Mouse (Mus musculus): ENCODE measurements around the gene Rfx4. TPM values are rescaled to one million over a fixed set of nuclear protein-coding genes. Genes with fewer than 3 reads are reported as not detected.

The Rfx4 gene
- total RNA-seq, 2 experiments from 2014 or later: not detected

- no peak for ATAC-seq (replicated peaks; ENCODE audit: low FRiP score, poor library complexity, severe bottlenecking)
These were observed 99.6 kb downstream of the Rfx4 start for GRCm38 (mm10) chr10:84855466-84855865.

- ATAC-seq (replicated peaks; ENCODE audit: low FRiP score, poor library complexity, severe bottlenecking): no peak
These were observed 102.5 kb downstream of the Rfx4 start for GRCm38 (mm10) chr10:84858371-84858770.

- no peak for ATAC-seq (replicated peaks; ENCODE audit: low FRiP score, poor library complexity, severe bottlenecking)
These were observed 103.1 kb downstream of the Rfx4 start for GRCm38 (mm10) chr10:84858806-84859496.

DNA sequence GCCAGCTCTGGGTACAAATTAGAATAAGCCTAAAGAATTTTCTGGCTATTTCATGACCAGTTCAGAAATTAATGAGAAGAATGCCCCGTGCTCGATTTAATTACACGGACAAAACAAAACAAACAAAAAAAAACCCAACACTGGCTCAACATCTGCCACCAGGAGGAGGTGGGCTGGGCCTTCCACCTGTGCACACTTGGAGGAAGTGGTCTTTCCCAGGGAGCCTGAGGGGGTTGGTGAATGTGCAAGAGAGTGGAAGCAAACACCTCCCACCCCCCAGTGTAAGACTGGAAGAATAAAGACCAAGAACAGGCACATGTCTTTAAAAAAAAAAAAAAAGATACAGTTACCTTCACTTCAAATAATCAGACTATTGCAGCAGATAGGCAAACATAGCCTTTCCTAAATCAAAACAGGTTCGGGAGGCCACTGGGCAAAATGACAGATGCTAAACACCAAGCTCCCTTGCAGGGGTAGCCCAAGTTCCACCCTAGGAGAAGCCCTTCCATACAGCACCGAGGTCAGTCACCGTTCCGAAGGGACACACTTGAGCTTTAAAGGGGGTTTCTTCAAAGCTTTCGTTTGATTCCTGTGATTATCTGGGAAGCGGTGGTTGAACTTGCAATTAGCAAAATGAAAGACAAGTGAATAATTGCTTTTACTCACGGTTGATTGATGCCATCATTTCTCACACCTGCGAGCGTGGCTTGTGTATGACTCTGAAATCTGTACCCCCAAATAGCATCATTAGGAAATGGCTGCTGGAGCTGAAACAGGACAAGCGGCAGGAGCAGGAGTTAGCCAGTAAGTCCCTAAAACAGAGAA lies 103.9 kb downstream of the Rfx4 start:
- ATAC-seq (replicated peaks; ENCODE audit: low FRiP score, poor library complexity, severe bottlenecking): no peak

GRCm38 (mm10) chr10:84863488-84863887 lies 107.6 kb downstream of the Rfx4 start:
- no peak for ATAC-seq (replicated peaks; ENCODE audit: low FRiP score, poor library complexity, severe bottlenecking)

DNA sequence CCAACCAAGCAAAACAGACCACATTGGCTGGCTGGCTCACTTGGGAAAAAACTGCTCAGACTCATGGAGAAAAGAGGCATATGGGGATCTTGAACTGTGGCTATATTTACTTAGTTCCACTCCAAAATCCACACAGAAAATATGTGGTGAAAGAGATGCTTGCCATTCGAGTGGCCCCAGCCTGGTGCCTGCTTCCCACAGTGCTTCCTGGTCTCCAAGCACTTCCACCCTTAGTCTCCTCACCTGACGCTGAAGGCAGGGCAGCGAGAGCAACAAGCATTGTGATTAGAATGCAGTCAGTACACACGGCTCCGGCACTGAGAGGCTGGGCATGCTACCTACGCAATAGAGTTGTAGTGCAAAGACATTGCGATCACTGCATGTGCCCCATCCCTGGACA lies 111.7 kb downstream of the Rfx4 start:
- no peak for ATAC-seq (replicated peaks; ENCODE audit: low FRiP score, poor library complexity, severe bottlenecking)

- no peak for ATAC-seq (replicated peaks; ENCODE audit: low FRiP score, poor library complexity, severe bottlenecking)
These were observed 115.4 kb downstream of the Rfx4 start for GRCm38 (mm10) chr10:84871285-84871684.

GRCm38 (mm10) chr10:84871921-84872320 lies 116.1 kb downstream of the Rfx4 start:
- no peak for ATAC-seq (replicated peaks; ENCODE audit: low FRiP score, poor library complexity, severe bottlenecking)

- no peak for ATAC-seq (replicated peaks; ENCODE audit: low FRiP score, poor library complexity, severe bottlenecking)
These were observed 124.1 kb downstream of the Rfx4 start for GRCm38 (mm10) chr10:84879823-84880571.

DNA sequence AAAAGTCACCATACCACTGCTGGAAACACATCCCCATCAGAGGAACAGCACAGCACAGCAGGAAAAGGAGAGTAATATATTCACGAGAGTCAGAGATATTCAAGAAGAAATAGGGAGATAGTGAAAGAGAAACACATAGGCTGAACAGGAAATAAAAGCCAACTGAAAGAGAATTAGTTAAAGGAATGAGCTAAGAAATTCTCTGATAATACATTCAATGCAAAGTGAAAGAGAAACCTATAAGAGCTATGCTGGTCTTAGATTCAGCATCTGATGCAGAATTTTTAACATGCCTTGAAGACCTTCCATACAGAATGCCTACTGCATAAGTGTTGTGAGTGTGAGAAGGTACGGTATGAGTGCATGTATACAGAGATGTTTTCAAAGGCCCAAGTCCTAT lies 126.7 kb downstream of the Rfx4 start:
- no peak for ATAC-seq (replicated peaks; ENCODE audit: low FRiP score, poor library complexity, severe bottlenecking)

DNA sequence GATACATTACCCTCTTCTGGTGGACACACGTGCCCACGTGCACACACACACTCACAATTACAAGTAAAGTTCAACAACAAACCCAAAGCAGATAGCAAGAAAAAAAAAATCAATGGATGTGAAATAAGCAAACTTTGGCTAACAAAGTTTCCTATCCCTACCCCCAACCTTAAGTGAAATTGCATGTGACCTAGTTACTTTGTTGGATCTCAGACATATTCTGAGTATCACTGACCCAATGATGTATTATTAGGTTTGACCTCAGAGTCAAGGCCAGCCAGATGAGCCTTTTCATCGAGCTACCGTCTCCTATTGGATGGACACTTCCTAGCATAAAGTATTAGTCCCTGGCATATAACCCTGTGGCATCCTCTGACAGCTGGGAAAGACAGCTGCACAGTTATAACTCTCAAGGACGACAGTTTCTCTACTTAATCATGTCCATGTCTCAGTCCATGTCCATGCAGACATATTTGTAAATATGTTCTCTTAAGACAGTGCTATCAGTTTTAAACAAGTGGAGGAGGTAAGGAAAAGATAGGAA lies 129.6 kb downstream of the Rfx4 start:
- ATAC-seq (replicated peaks; ENCODE audit: low FRiP score, poor library complexity, severe bottlenecking): no peak

DNA sequence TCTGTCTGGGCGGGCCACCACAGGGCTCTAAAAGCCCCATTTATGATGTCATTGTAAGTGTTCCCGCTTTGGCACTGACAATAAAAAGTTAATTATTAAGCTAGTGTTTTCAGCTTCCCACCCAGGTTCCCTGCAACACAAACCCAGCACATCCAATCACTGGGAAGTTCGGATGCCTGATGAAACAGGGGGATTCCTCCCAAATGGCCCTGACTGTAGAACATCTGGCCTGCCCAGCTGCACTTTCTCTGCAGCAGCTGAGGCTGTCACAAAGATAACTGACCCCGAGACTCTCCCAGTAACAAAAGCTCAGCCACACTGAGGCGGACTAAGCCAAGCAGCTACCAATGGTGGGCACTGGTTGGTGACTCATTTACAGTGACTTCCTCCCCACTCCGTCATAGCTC lies 130.4 kb downstream of the Rfx4 start:
- ATAC-seq (replicated peaks; ENCODE audit: low FRiP score, poor library complexity, severe bottlenecking): no peak

- no peak for ATAC-seq (replicated peaks; ENCODE audit: low FRiP score, poor library complexity, severe bottlenecking)
These were observed 130.9 kb downstream of the Rfx4 start for GRCm38 (mm10) chr10:84886785-84887184.

DNA sequence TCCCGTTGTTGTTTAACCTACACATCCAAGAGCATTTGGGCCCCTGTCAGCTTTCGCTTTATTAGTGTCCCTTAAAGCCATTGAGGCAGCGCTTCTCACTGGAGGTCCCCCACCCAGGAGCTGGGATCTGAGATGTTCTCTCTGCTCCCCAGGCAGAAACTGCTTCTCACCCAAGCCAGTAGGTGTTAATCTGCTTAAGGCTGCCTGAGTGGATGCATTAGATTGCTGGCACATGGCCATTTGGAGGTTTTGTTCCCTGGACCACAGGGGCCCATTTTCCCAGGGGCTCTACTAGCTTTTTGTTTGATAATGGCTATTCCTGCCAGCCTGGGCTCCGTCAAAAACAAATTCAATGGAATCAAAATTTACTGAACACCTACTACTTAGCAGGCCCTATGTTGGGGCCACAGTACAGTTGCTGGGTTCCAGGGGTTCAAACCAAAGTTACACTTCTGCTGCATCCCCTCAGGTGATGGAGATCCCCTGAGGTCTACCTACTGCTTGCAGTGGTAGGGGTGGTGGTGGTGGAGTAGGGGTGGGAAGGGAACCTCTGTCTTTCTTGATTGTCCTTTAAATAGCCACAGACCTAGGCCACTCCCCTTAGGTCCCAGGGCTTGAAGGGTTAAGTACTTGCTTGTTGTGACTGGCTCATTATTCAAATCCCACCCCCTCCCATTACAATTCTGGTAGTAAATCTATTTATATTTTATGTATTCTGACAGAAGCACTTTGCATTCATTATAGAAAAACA lies 133.4 kb downstream of the Rfx4 start:
- no peak for ATAC-seq (replicated peaks; ENCODE audit: low FRiP score, poor library complexity, severe bottlenecking)

- no peak for ATAC-seq (replicated peaks; ENCODE audit: low FRiP score, poor library complexity, severe bottlenecking)
These were observed 140.0 kb downstream of the Rfx4 start for GRCm38 (mm10) chr10:84895810-84896358.

GRCm38 (mm10) chr10:84896941-84897930 lies 141.4 kb downstream of the Rfx4 start:
- no peak for ATAC-seq (replicated peaks; ENCODE audit: low FRiP score, poor library complexity, severe bottlenecking)

GRCm38 (mm10) chr10:84898144-84898979 lies 142.5 kb downstream of the Rfx4 start:
- ATAC-seq (replicated peaks; ENCODE audit: low FRiP score, poor library complexity, severe bottlenecking): no peak

Measured in erythroid progenitor cell, adult 5-6 weeks (primary cell).